ENCODE assay signal across 13 mouse cellular contexts in the genomic region with DNA sequence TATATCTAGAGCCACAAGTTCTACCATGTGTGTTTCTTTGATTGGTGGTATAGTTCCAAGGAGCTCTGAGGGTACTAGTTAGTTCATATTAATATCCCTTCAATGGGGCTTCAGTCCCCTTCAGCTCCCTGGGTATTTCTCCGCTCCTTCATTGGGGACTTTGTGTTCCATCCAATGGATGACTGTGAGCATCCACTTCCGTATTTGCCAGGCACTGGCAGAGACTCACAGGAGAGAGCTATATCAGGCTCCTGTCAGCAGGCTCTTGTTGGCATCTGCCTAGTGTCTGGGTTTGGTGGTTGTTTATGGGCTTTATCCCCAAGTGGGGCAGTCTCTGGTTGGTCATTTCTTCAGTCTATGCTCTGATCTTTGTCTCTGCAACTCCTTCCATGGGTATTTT. TPM values are rescaled to one million over a fixed set of nuclear protein-coding genes. Genes with fewer than 3 reads are reported as not detected.
DNase-seq lines count a peak whose midpoint lies in the region.
"Had no signal": no experiment of that assay in that cellular context is flagged by ENCODE, and none has a peak within 500 bp of the region (broad histone marks: within the 10 kb centered on the region; RNA-seq: fewer than 3 reads in every experiment).

No protein-coding gene starts in this region.

- peak; percentile 92 for DNase-seq in heart, adult 11 months
- DNase-seq in heart, adult 8-10 months (ENCODE audit: low spot score) = peak; percentile 11

RNA-seq across cellular contexts. Expression of gene Olfr1120, which starts 5.5 kb away (rescaled TPM):
- total RNA-seq in heart, adult 8-10 months (2022) = not detected
- total RNA-seq: adrenal gland, adult 18-20 months; adrenal gland, adult 2 months; adrenal gland, adult 8-10 months; adrenal gland, postnatal 10 days; adrenal gland, postnatal 14 days; adrenal gland, postnatal 25 days; adrenal gland, postnatal 36 days; adrenal gland, postnatal 4 days; CH12.LX; ES-E14; MEL had no signal

RNA-seq across cellular contexts. Expression of gene Olfr1121, which starts 9.6 kb away (rescaled TPM):
- not detected for total RNA-seq in heart, adult 8-10 months (2022)
- total RNA-seq: adrenal gland, adult 18-20 months; adrenal gland, adult 2 months; adrenal gland, adult 8-10 months; adrenal gland, postnatal 10 days; adrenal gland, postnatal 14 days; adrenal gland, postnatal 25 days; adrenal gland, postnatal 36 days; adrenal gland, postnatal 4 days; CH12.LX; ES-E14; MEL had no signal

RNA-seq across cellular contexts. Expression of gene Olfr1122, which starts 25.5 kb away (rescaled TPM):
- total RNA-seq in heart, adult 8-10 months (2022) = not detected
- total RNA-seq: adrenal gland, adult 18-20 months; adrenal gland, adult 2 months; adrenal gland, postnatal 10 days; adrenal gland, postnatal 14 days; adrenal gland, postnatal 25 days; CH12.LX; ES-E14; MEL had no signal

RNA-seq across cellular contexts. Expression of gene Olfr1118, which starts 52.7 kb away (rescaled TPM):
- total RNA-seq in heart, adult 8-10 months (2022) = not detected
- total RNA-seq: adrenal gland, adult 18-20 months; adrenal gland, adult 2 months; adrenal gland, adult 8-10 months; adrenal gland, postnatal 10 days; adrenal gland, postnatal 14 days; adrenal gland, postnatal 25 days; adrenal gland, postnatal 36 days; adrenal gland, postnatal 4 days; CH12.LX; ES-E14; MEL had no signal

RNA-seq across cellular contexts. Expression of gene Olfr1123, which starts 56.3 kb away (rescaled TPM):
- not detected for total RNA-seq in heart, adult 8-10 months (2022)
- total RNA-seq: adrenal gland, adult 18-20 months; adrenal gland, adult 2 months; adrenal gland, adult 8-10 months; adrenal gland, postnatal 10 days; adrenal gland, postnatal 14 days; adrenal gland, postnatal 25 days; adrenal gland, postnatal 36 days; adrenal gland, postnatal 4 days; CH12.LX; ES-E14; MEL had no signal
